Mouse (Mus musculus) ES-E14 (cell line): ENCODE data around the gene Pvr. TPM values are rescaled to one million over a fixed set of nuclear protein-coding genes. Genes with fewer than 3 reads are reported as not detected.

Source experiments
- DNase-seq: peaks from one replicate; pipeline ENCODE4 v3.0.0-alpha.2; 2013; ENCODE audit warnings: low read depth, low spot score
- H3K27ac ChIP-seq: 2 replicates; pipeline ENCODE4 v1.5.1; 2012; ENCODE audit warnings: low read depth, mild to moderate bottlenecking, low read length, moderate library complexity, mixed read lengths; ENCODE audit not compliant: poor library complexity, insufficient read depth, severe bottlenecking
- H3K36me3 ChIP-seq: 2 replicates; pipeline ENCODE4 v1.6.1; 2012; ENCODE audit warnings: mild to moderate bottlenecking, low read length, moderate library complexity, mixed read lengths; ENCODE audit not compliant: control insufficient read depth, poor library complexity, insufficient read depth, severe bottlenecking
- H3K4me1 ChIP-seq, 2 experiments: fragments of 150-350 bp in 1 of 2; sonication (generic) in 1 of 2; 2 replicates each; pipeline ENCODE4 v1.6.1; 2012; ENCODE audit warnings: low read length in 2 of 2, mild to moderate bottlenecking in 1 of 2, mixed read lengths in 1 of 2; ENCODE audit not compliant: control insufficient read depth in 2 of 2, insufficient read depth in 2 of 2, poor library complexity in 1 of 2
- H3K4me3 ChIP-seq, 2 experiments: fragments of 150-350 bp in 1 of 2; sonication (generic) in 1 of 2; 2 replicates each; pipeline ENCODE4 v1.5.1; 2012; ENCODE audit warnings: low read length in 2 of 2, low read depth in 1 of 2, mild to moderate bottlenecking in 1 of 2, mixed read lengths in 1 of 2; ENCODE audit not compliant: insufficient read depth in 1 of 2, poor library complexity in 1 of 2, severe bottlenecking in 1 of 2
- H3K9ac ChIP-seq: 2 replicates; pipeline ENCODE4 v1.6.1; 2012; ENCODE audit warnings: low read depth, mild to moderate bottlenecking, low read length, mixed read lengths; ENCODE audit not compliant: poor library complexity, insufficient read depth, severe bottlenecking
- H3K9me3 ChIP-seq: fragments of 150-350 bp; sonication (generic); 2 replicates; pipeline ENCODE4 v1.6.1; 2012; ENCODE audit warnings: low read depth, mild to moderate bottlenecking, low read length; ENCODE audit not compliant: control insufficient read depth, insufficient read depth
- CHD2 ChIP-seq: IDR thresholded peaks from 2 replicates; pipeline ENCODE4 v1.6.1; 2014; ENCODE audit warnings: mild to moderate bottlenecking, low read depth, low read length, inconsistent platforms
- HCFC1 ChIP-seq: IDR thresholded peaks from 2 replicates; pipeline ENCODE4 v1.6.1; 2012; ENCODE audit warnings: low read length, inconsistent platforms, borderline replicate concordance; ENCODE audit not compliant: insufficient read depth
- MAFK ChIP-seq: IDR thresholded peaks from 2 replicates; pipeline ENCODE4 v1.6.1; 2014; ENCODE audit warnings: mild to moderate bottlenecking, low read depth, low read length, inconsistent platforms; ENCODE audit not compliant: insufficient read depth
- ZC3H11A ChIP-seq: IDR thresholded peaks from 2 replicates; pipeline ENCODE4 v1.6.1; 2012; ENCODE audit warnings: low read depth, mild to moderate bottlenecking, inconsistent platforms, low read length, borderline replicate concordance
- ZNF384 ChIP-seq: IDR thresholded peaks from 2 replicates; pipeline ENCODE4 v1.6.1; 2012; ENCODE audit warnings: low read depth, low read length, inconsistent platforms
- in situ Hi-C, 2 experiments: fragments of 600-800 bp; cut with MboI; formaldehyde crosslinking; loops; one replicate each; pipeline ENCODE4 v1.15.1; 2025; ENCODE audit warnings: low sequenced_read_pairs in 2 of 2, inconsistent platforms in 1 of 2; ENCODE audit not compliant: unreplicated experiment in 2 of 2
- total RNA-seq: library from RNA; depleted of rRNA; stranded (reverse); fragments of 300-350 nt; gene quantifications from 2 replicates; pipeline ENCODE4 v1.2.3, GENCODE M21; 2012

Pvr gene
- total RNA-seq, 1 experiment = 38.6 TPM

- H3K27ac ChIP-seq = no peak overlapping the region
- TF ChIP-seq ZC3H11A = peak; percentile 65
- TF ChIP-seq HCFC1 = no peak
- in situ Hi-C loops = loop anchor here in 1 of 2 experiments (10.0 kb wide), 1 partner anchor 54 kb away; the partner anchor contains the start of gene Ceacam20
- no peak overlapping the region for H3K4me3 ChIP-seq
- peak; percentile 57 for DNase-seq
- 0 out of 4 replicates have a peak, but pooled peaks cover 0 to 2% of the 10 kb centered on the region in 2 experiments for H3K4me1 ChIP-seq
- no peak overlapping the region for H3K9ac ChIP-seq
- peaks cover 24% of the 10 kb centered on the region for H3K36me3 ChIP-seq
- H3K9me3 ChIP-seq = no peaks in the 10 kb centered on the region
These were observed 10.3 kb downstream of the Pvr start for GRCm38 (mm10) chr7:19910421-19911291.

- Histone ChIP-seq H3K36me3 (no peaks in the 10 kb centered on the region), H3K4me3 (no peak overlapping the region), H3K9me3 (no peaks in the 10 kb centered on the region), H3K4me1 (no peaks in the 10 kb centered on the region), H3K27ac (no peak overlapping the region), H3K9ac (no peak overlapping the region)
- no peak; the same call in 1 of the 2 replicates for TF ChIP-seq ZC3H11A
- peak; percentile 42 for DNase-seq
- in situ Hi-C loops = no loop called here
These were observed 31.1 kb downstream of the Pvr start for GRCm38 (mm10) chr7:19889881-19890280.

- TF ChIP-seq HCFC1 (no peak), ZNF384 (no peak)
- no peaks in the 10 kb centered on the region for H3K36me3 ChIP-seq
- no peaks in the 10 kb centered on the region for H3K4me1 ChIP-seq
- no peak within 1 kb of the TSS; a peak in 1 of 4 replicates for H3K4me3 ChIP-seq
- no peak within 1 kb of the TSS for H3K27ac ChIP-seq
- H3K9me3 ChIP-seq = no peaks in the 10 kb centered on the region
- no peak within 1 kb of the TSS for H3K9ac ChIP-seq
- in situ Hi-C loops = no loop called here
- DNase-seq = no peak
These were observed 33.1 kb downstream of the Pvr start, which contains the start of gene Ceacam19 for GRCm38 (mm10) chr7:19887849-19888248. Gene Ceacam19, minus strand, starts transcription at chr7:19887965.

GRCm38 (mm10) chr7:19880754-19881153 lies 40.2 kb downstream of the Pvr start:
- in situ Hi-C loops = no loop called here

GRCm38 (mm10) chr7:19876781-19877425 lies 44.1 kb downstream of the Pvr start:
- in situ Hi-C loops = loop anchor here in 1 of 2 experiments (10.0 kb wide), 2 partner anchors 72 to 88 kb away; partner anchors contain the start of gene Ceacam20
- TF ChIP-seq MAFK (no peak), ZNF384 (no peak), ZC3H11A (no peak), CHD2 (no peak), HCFC1 (no peak)

More at GRCm38 (mm10) chr7:19880754-19881153, 40.2 kb downstream of the Pvr start:
- peaks cover 0 to 6% of the 10 kb centered on the region in 2 experiments; a peak in 1 of 4 replicates for H3K4me1 ChIP-seq
- TF ChIP-seq CHD2 (no peak), ZC3H11A (no peak), HCFC1 (no peak), ZNF384 (no peak), MAFK (no peak)
- no peak for DNase-seq
- no peak overlapping the region for H3K27ac ChIP-seq
- no peak overlapping the region for H3K4me3 ChIP-seq
- H3K9me3 ChIP-seq = no peaks in the 10 kb centered on the region
- no peak overlapping the region for H3K9ac ChIP-seq
- no peaks in the 10 kb centered on the region for H3K36me3 ChIP-seq

More at GRCm38 (mm10) chr7:19876781-19877425, 44.1 kb downstream of the Pvr start:
- peaks cover 0 to 9% of the 10 kb centered on the region in 2 experiments; a peak in 1 of 4 replicates for H3K4me1 ChIP-seq
- peak; percentile 46 for DNase-seq
- no peak overlapping the region for H3K27ac ChIP-seq
- H3K4me3 ChIP-seq = no peak overlapping the region
- no peak overlapping the region for H3K9ac ChIP-seq
- no peaks in the 10 kb centered on the region for H3K9me3 ChIP-seq
- H3K36me3 ChIP-seq = no peaks in the 10 kb centered on the region
